Mouse (Mus musculus) thymus, adult 2 months (tissue): ENCODE measurements around the gene Olfr70. TPM values are rescaled to one million over a fixed set of nuclear protein-coding genes. Genes with fewer than 3 reads are reported as not detected.

Source experiments
- DNase-seq: peaks from one replicate; pipeline ENCODE4 v3.0.0; 2021
- H3K27ac ChIP-seq: fragments of 200-500 bp; 2 replicates; pipeline ENCODE4 v1.5.1; 2012; ENCODE audit warnings: low read length, control low read depth; ENCODE audit not compliant: control insufficient read depth, insufficient read depth
- H3K27me3 ChIP-seq: fragments of 200-500 bp; 2 replicates; pipeline ENCODE4 v1.6.1; 2012; ENCODE audit warnings: mild to moderate bottlenecking, low read length, moderate library complexity, mixed read lengths; ENCODE audit not compliant: control insufficient read depth, insufficient read depth
- H3K36me3 ChIP-seq: fragments of 200-500 bp; 2 replicates; pipeline ENCODE4 v1.6.1; 2012; ENCODE audit warnings: mild to moderate bottlenecking, low read length, moderate library complexity; ENCODE audit not compliant: control insufficient read depth, insufficient read depth
- H3K4me1 ChIP-seq: fragments of 200-500 bp; replicated peaks from 2 replicates; pipeline ENCODE4 v1.6.1; 2012; ENCODE audit warnings: low read length; ENCODE audit not compliant: control insufficient read depth, insufficient read depth
- H3K4me3 ChIP-seq: fragments of 200-500 bp; 2 replicates; pipeline ENCODE4 v1.5.1; 2012; ENCODE audit warnings: mild to moderate bottlenecking, low read length, control low read depth, moderate library complexity; ENCODE audit not compliant: control insufficient read depth, insufficient read depth
- CTCF ChIP-seq: fragments of 200-500 bp; IDR thresholded peaks from 2 replicates; pipeline ENCODE4 v1.5.1; 2012; ENCODE audit warnings: mild to moderate bottlenecking, control low read depth, low read length, moderate library complexity, borderline replicate concordance; ENCODE audit not compliant: control insufficient read depth, poor library complexity, insufficient read depth; ENCODE audit errors: extremely low read depth
- POLR2A ChIP-seq: fragments of 200-500 bp; IDR thresholded peaks from 2 replicates; pipeline ENCODE4 v1.6.1; 2012; ENCODE audit warnings: mild to moderate bottlenecking, low read length, control low read depth, moderate library complexity; ENCODE audit not compliant: control insufficient read depth, poor library complexity, insufficient read depth; ENCODE audit errors: extremely low read depth
- WGBS: fragments of 180-500 bp; shearing (Covaris S2); methylation state at CpG from one replicate; pipeline ENCODE4 v1.1.7; 2018; 5-methylcytosine and 5-hydroxymethylcytosine counted together
- polyA plus RNA-seq: library from polyadenylated mRNA; depleted of rRNA; stranded (reverse); fragments of >200 nt; gene quantifications from 2 replicates; pipeline ENCODE4 v1.2.3, GENCODE M21; 2012

Gene Olfr70
- polyA plus RNA-seq, 1 experiment, result not detected

- Histone ChIP-seq H3K4me3 (no peak overlapping the region), H3K27me3 (no peaks in the 10 kb centered on the region), H3K36me3 (no peaks in the 10 kb centered on the region), H3K27ac (no peak overlapping the region), H3K4me1 (no peaks in the 10 kb centered on the region)
- no peak for TF ChIP-seq CTCF
- TF ChIP-seq POLR2A, result no peak
- no peak for DNase-seq
- 94% methylated on average over 5 of the region's 5 CpGs for WGBS
Measured at GRCm38 (mm10) chr4:43733186-43733585, 32.6 kb upstream of the Olfr70 start.

DNA sequence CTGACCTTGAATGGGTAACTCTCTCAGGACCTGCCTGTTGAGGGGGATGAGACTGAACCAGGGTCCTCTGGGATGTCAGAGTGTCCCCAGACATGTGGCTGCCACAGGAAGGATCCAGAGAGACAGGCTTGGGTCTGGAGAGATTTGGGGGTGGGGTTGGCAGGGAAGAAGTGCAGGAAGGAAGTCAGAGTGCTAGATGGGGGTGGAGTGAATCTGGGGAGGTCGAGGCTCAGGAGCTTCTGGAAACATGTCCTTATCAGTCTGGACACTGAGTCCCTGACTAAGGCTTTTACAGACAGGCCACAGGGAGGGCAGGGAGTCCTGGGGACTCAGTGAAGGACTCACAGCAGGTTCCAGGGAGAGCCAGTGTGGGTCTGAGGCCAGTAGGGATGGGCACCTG is 31.6 kb upstream of the Olfr70 start:
- H3K27me3 ChIP-seq, result no peaks in the 10 kb centered on the region
- H3K4me1 ChIP-seq, result no peaks in the 10 kb centered on the region
- no peaks in the 10 kb centered on the region for H3K36me3 ChIP-seq
- no peak for TF ChIP-seq POLR2A
- TF ChIP-seq CTCF, result no peak
- no peak overlapping the region for H3K27ac ChIP-seq
- WGBS, result 17% methylated on average over 1 of the region's 1 CpGs
- DNase-seq, result no peak
- H3K4me3 ChIP-seq, result no peak overlapping the region

GRCm38 (mm10) chr4:43730750-43731297 is 30.2 kb upstream of the Olfr70 start:
- H3K4me1 ChIP-seq, result no peaks in the 10 kb centered on the region
- no peak overlapping the region for H3K4me3 ChIP-seq
- no peaks in the 10 kb centered on the region for H3K36me3 ChIP-seq
- TF ChIP-seq CTCF, result no peak
- no peak for TF ChIP-seq POLR2A
- WGBS, result 68% methylated on average over 21 of the region's 21 CpGs
- H3K27me3 ChIP-seq, result no peaks in the 10 kb centered on the region
- DNase-seq, result no peak
- H3K27ac ChIP-seq, result no peak overlapping the region

GRCm38 (mm10) chr4:43729794-43730550 is 29.4 kb upstream of the Olfr70 start, which contains the start of gene Spaar:
TSS of gene Spaar (plus strand) at chr4:43730034.
- Histone ChIP-seq H3K27ac (no peak within 1 kb of the TSS), H3K36me3 (no peaks in the 10 kb centered on the region), H3K4me3 (no peak within 1 kb of the TSS), H3K27me3 (no peaks in the 10 kb centered on the region), H3K4me1 (no peaks in the 10 kb centered on the region)
- no peak for DNase-seq
- 57% methylated on average over 14 of the region's 14 CpGs for WGBS
- TF ChIP-seq POLR2A (no peak), CTCF (no peak)

GRCm38 (mm10) chr4:43729126-43729525 is 28.5 kb upstream of the Olfr70 start:
- H3K27ac ChIP-seq, result no peak overlapping the region
- no peak for DNase-seq
- 78% methylated on average over 3 of the region's 3 CpGs for WGBS
- no peaks in the 10 kb centered on the region for H3K4me1 ChIP-seq
- no peak overlapping the region for H3K4me3 ChIP-seq
- TF ChIP-seq POLR2A, result no peak
- TF ChIP-seq CTCF, result no peak
- H3K36me3 ChIP-seq, result no peaks in the 10 kb centered on the region
- H3K27me3 ChIP-seq, result no peaks in the 10 kb centered on the region

GRCm38 (mm10) chr4:43728576-43728954 is 28.0 kb upstream of the Olfr70 start:
- 54% methylated on average over 5 of the region's 5 CpGs for WGBS
- TF ChIP-seq CTCF, result no peak
- TF ChIP-seq POLR2A, result no peak
- DNase-seq, result no peak

More at GRCm38 (mm10) chr4:43728576-43728954, 28.0 kb upstream of the Olfr70 start:
- Histone ChIP-seq H3K27me3 (no peaks in the 10 kb centered on the region), H3K36me3 (no peaks in the 10 kb centered on the region), H3K4me3 (no peak overlapping the region), H3K27ac (no peak overlapping the region), H3K4me1 (no peaks in the 10 kb centered on the region)
